Mouse (Mus musculus): ENCODE results near the gene Itgb6.

Itgb6 gene

DNA sequence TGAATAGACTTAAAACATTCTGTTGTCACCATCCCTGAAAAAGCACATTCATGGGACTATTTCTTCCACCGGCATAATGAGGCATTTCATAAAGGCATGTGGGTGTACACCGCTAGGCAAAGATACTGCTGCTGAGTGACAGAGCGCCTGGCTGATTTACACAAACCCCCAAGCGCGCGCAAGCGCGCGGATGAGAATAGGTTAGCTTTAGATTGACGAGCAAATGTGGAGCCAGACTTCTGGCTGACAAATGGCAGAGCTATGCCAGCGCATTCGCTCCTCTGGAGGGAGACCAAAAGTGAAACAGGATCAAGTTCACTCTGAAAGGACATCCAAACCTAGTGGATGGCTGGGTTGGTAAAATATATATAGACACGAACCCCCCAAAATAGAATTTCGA lies at the start of gene Itgb6:
Gene Itgb6, minus strand, starts transcription at position 130 of the 400 bp plus-strand sequence.
- in situ Hi-C loops (cut with MboI, MseI) = no loop called here

- in situ Hi-C loops (cut with MboI, MseI) = no loop called here
These were observed 44.0 kb upstream of the Itgb6 start for GRCm38 (mm10) chr2:60766420-60766819.

- in situ Hi-C loops (cut with MboI, MseI) = no loop called here
These were observed 33.8 kb upstream of the Itgb6 start for GRCm38 (mm10) chr2:60756218-60756617.

DNA sequence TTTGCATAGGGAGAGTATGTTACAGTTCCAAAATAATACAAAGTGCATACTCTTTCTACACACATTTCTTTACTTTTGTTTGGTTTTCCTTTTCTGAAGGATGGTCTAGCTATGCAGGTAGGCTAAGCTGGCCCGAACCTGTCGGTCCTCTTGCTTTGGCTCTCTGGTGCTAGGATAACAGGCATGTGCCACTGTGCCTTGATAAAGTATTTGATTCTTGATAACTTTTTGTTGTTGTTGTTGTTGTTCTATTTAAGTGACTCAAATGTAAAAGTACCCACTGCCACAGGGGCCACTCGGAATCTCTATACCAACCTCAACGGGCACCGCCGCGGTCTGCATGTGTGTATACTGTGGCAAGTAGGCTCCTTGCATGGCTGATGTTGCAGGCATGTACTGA lies 32.7 kb upstream of the Itgb6 start:
- in situ Hi-C loops (cut with MboI, MseI) = no loop called here

GRCm38 (mm10) chr2:60751274-60751673 lies 28.8 kb upstream of the Itgb6 start:
- in situ Hi-C loops (cut with MboI, MseI) = no loop called here

GRCm38 (mm10) chr2:60750591-60750990 lies 28.1 kb upstream of the Itgb6 start:
- in situ Hi-C loops (cut with MboI, MseI) = no loop called here

- in situ Hi-C loops (cut with MboI, MseI) = no loop called here
These were observed 26.1 kb upstream of the Itgb6 start for GRCm38 (mm10) chr2:60748585-60748984.

GRCm38 (mm10) chr2:60747590-60747989 lies 25.1 kb upstream of the Itgb6 start:
- in situ Hi-C loops (cut with MboI, MseI) = no loop called here

- in situ Hi-C loops (cut with MboI, MseI) = no loop called here
These were observed 22.2 kb upstream of the Itgb6 start for GRCm38 (mm10) chr2:60744674-60745073.

DNA sequence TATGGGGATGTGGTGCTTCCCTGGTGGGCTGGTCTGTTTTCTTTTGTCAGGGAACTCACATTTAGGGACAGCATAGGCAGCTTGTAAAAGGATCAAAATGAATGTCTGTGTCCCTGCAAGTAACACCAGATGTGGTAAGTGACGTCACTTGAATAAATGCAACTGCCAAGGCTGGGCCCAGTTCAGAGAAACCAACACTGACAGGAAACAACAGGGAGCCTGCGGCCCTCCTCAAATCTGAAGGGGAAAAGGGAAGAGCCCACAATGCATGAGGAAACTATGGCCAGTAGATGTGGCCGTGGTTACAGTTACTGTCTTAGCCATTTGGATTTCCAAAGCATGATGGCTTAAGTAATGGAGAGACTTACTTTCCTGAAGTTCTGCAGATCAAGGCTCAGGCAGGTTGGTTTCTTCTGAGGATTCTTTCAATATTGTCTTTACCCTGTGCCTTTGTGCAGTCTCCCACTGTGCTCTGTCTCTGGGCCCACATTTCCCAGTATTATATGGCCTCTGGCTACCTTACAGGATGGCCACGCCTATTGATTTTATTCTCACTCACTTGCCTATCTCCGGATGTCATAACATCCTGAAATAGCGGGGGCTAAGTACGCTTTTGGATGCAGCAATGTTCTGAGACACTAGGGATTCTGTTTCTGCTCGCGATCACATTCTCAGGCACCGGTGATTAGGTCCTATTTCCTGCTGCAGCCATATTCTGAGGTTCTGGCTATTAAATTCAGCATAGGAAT lies 17.1 kb upstream of the Itgb6 start:
- in situ Hi-C loops (cut with MboI, MseI) = no loop called here

GRCm38 (mm10) chr2:60730929-60731328 lies 8.5 kb upstream of the Itgb6 start:
- in situ Hi-C loops (cut with MboI, MseI) = no loop called here

- in situ Hi-C loops (cut with MboI, MseI) = no loop called here
These were observed 7.6 kb upstream of the Itgb6 start for GRCm38 (mm10) chr2:60730024-60730423.

DNA sequence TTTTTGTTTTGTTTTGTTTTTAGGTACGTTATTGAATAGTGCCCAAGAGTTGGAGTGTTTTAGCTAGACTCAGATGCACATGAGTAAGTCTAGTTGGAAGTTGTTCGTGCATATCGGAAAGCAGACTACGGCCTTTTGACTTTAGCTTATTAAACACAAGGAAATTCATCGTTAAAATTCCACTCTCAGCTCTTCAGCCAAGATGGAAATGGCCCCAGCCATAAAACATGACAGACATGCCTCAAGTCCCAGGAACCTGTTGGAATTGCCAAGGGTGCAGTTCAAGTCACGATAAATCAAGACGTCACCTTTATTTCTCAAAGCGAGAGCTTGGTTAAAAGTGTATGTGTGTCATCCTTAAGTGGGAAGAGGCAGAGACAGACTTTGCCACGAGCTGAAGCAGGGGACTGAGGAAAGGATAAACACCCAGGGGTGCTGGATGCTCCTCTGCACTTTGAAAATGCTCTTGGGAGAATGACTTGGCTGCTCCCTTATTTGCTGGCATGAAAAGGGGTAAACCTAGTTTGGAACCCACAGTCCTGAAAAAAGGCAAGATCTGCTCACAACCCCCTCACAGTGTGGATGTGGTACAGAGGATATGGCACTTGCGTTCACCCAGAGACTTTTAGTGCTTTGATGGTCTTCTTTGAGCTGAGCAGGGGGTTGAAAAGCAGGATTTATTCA lies 6.6 kb upstream of the Itgb6 start:
- in situ Hi-C loops (cut with MboI, MseI) = no loop called here

DNA sequence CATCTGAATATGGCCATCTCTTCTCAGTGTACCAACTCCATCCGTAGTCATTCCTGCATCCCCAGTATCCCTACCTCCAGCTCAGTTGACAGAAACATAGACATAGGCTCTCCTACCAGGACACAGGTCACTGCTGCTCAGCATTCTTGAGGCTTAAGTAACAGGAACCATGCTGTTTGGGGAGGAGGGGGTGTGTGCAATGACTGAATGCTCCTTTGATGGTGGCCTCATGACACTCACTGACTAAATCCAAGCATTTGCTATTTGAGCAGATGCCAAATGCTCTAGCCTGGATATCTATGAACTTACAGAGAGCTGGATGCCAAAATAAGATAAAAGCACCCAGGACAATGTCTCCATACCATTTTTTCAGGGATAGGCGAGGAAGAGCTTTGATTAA lies 2.2 kb upstream of the Itgb6 start:
- in situ Hi-C loops (cut with MboI, MseI) = no loop called here

- in situ Hi-C loops (cut with MboI, MseI) = no loop called here
These were observed 524 bp upstream of the Itgb6 start for GRCm38 (mm10) chr2:60722967-60723366.

GRCm38 (mm10) chr2:60720906-60721305 lies 1.5 kb downstream of the Itgb6 start:
- in situ Hi-C loops (cut with MboI, MseI) = no loop called here

- in situ Hi-C loops (cut with MboI, MseI) = no loop called here
These were observed 2.2 kb downstream of the Itgb6 start for GRCm38 (mm10) chr2:60720205-60720604.

GRCm38 (mm10) chr2:60717348-60717747 lies 5.1 kb downstream of the Itgb6 start:
- in situ Hi-C loops (cut with MboI, MseI) = no loop called here

- in situ Hi-C loops (cut with MboI, MseI) = no loop called here
These were observed 5.9 kb downstream of the Itgb6 start for GRCm38 (mm10) chr2:60716549-60716948.

- in situ Hi-C loops (cut with MboI, MseI) = no loop called here
These were observed 6.7 kb downstream of the Itgb6 start for GRCm38 (mm10) chr2:60715771-60716170.

GRCm38 (mm10) chr2:60714971-60715502 lies 7.4 kb downstream of the Itgb6 start:
- in situ Hi-C loops (cut with MboI, MseI) = no loop called here

- in situ Hi-C loops (cut with MboI, MseI) = no loop called here
These were observed 8.0 kb downstream of the Itgb6 start for GRCm38 (mm10) chr2:60714475-60714874.

- in situ Hi-C loops (cut with MboI, MseI) = no loop called here
These were observed 8.6 kb downstream of the Itgb6 start for GRCm38 (mm10) chr2:60713857-60714256.

Data from T-helper 1 cell (primary cell).